Mouse (Mus musculus) lung, postnatal 0 days (tissue): ENCODE data around the gene Dcaf7. TPM values are rescaled to one million over a fixed set of nuclear protein-coding genes. Genes with fewer than 3 reads are reported as not detected.

Experiments used
- ATAC-seq: fragments of 200-750 bp; cut with Nextera tagmentation; 2 replicates; pipeline ENCODE4 v1.8.0; 2017; ENCODE audit warnings: moderate library complexity
- DNase-seq: peaks from one replicate; pipeline ENCODE4 v3.0.0-alpha.2; 2016; ENCODE audit warnings: low spot score
- H3K27ac ChIP-seq: fragments of 300-500 bp; sonication (generic); 2 replicates; pipeline ENCODE4 v1.5.1; 2014; ENCODE audit warnings: antibody characterized with exemption, mild to moderate bottlenecking, low read length, mixed read lengths
- H3K27me3 ChIP-seq: fragments of 300-500 bp; sonication (generic); replicated peaks from 2 replicates; pipeline ENCODE4 v1.6.1; 2014; ENCODE audit warnings: low read length, mixed read lengths; ENCODE audit not compliant: insufficient read depth
- H3K36me3 ChIP-seq: fragments of 300-500 bp; sonication (generic); 2 replicates; pipeline ENCODE4 v1.6.1; 2014; ENCODE audit warnings: low read length, mixed read lengths; ENCODE audit not compliant: insufficient read depth
- H3K4me1 ChIP-seq: fragments of 300-500 bp; sonication (generic); 2 replicates; pipeline ENCODE4 v1.6.1; 2014; ENCODE audit warnings: antibody characterized with exemption, low read depth, low read length, mixed read lengths; ENCODE audit not compliant: insufficient read depth
- H3K4me2 ChIP-seq: fragments of 300-500 bp; sonication (generic); replicated peaks from 2 replicates; pipeline ENCODE4 v1.6.1; 2014; ENCODE audit warnings: low read depth, mild to moderate bottlenecking, low read length, moderate library complexity, mixed read lengths
- H3K4me3 ChIP-seq: fragments of 300-500 bp; sonication (generic); 2 replicates; pipeline ENCODE4 v1.5.1; 2014; ENCODE audit warnings: low read depth, low read length
- H3K9ac ChIP-seq: fragments of 300-500 bp; sonication (generic); replicated peaks from 2 replicates; pipeline ENCODE4 v1.6.1; 2014; ENCODE audit warnings: low read depth, mild to moderate bottlenecking
- H3K9me3 ChIP-seq: fragments of 300-500 bp; sonication (generic); 2 replicates; pipeline ENCODE4 v1.6.1; 2016; ENCODE audit warnings: low read length, mixed read lengths
- CTCF ChIP-seq: IDR thresholded peaks from 2 replicates; pipeline ENCODE4 v1.5.1; 2016; ENCODE audit warnings: antibody characterized with exemption, mild to moderate bottlenecking
- EP300 ChIP-seq: IDR thresholded peaks from 2 replicates; pipeline ENCODE4 v1.6.1; 2016; ENCODE audit warnings: antibody characterized with exemption, mild to moderate bottlenecking, control low read depth
- WGBS: fragments of 180-500 bp; shearing (Covaris S2); extraction: QIAGEN DNeasy Blood & Tissue Kit; methylation state at CpG from one replicate; pipeline ENCODE4 v1.1.7; 2014; 5-methylcytosine and 5-hydroxymethylcytosine counted together
- polyA plus RNA-seq: library from polyadenylated mRNA; unstranded; fragments of >200 nt; fragmentation: Nextera tagmentation; extraction: Ambion mirVana; gene quantifications from 2 replicates; pipeline ENCODE4 v1.2.1, GENCODE M21; 2015

The Dcaf7 gene
- polyA plus RNA-seq, 1 experiment from 2014 or later = 26.6 TPM

DNA sequence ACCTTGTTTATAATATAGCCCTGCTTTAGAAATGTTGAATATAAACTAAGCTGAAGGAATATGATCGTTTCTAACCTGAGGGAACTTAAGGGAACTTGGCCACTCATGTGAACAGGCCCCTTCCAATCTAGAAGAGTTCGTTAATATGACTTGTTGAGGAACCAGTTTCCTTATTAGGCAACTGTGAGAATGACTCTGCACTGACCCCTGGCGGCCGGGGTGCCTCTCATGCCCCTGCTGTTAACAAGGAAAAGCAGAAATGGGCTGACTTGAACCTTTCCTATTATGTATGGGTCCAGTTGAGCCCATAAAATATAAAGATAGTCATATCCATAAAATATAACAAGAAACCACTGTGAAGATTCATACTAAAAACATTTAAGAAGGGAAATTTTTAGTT lies 39.6 kb downstream of the Dcaf7 start:
- Histone ChIP-seq H3K4me3 (no peak overlapping the region), H3K27me3 (no peaks in the 10 kb centered on the region), H3K9ac (no peak overlapping the region), H3K4me1 (no peaks in the 10 kb centered on the region), H3K36me3 (0 out of 2 replicates have a peak, but pooled peaks cover 4% of the 10 kb centered on the region), H3K4me2 (no peak overlapping the region), H3K9me3 (no peaks in the 10 kb centered on the region), H3K27ac (no peak overlapping the region)
- TF ChIP-seq CTCF (peak; percentile 89), EP300 (no peak)
- peak; percentile 65; the same call in 1 of the 2 replicates for ATAC-seq
- WGBS = under 1% methylated on average over 4 of the region's 4 CpGs
- DNase-seq = peak; percentile 91

DNA sequence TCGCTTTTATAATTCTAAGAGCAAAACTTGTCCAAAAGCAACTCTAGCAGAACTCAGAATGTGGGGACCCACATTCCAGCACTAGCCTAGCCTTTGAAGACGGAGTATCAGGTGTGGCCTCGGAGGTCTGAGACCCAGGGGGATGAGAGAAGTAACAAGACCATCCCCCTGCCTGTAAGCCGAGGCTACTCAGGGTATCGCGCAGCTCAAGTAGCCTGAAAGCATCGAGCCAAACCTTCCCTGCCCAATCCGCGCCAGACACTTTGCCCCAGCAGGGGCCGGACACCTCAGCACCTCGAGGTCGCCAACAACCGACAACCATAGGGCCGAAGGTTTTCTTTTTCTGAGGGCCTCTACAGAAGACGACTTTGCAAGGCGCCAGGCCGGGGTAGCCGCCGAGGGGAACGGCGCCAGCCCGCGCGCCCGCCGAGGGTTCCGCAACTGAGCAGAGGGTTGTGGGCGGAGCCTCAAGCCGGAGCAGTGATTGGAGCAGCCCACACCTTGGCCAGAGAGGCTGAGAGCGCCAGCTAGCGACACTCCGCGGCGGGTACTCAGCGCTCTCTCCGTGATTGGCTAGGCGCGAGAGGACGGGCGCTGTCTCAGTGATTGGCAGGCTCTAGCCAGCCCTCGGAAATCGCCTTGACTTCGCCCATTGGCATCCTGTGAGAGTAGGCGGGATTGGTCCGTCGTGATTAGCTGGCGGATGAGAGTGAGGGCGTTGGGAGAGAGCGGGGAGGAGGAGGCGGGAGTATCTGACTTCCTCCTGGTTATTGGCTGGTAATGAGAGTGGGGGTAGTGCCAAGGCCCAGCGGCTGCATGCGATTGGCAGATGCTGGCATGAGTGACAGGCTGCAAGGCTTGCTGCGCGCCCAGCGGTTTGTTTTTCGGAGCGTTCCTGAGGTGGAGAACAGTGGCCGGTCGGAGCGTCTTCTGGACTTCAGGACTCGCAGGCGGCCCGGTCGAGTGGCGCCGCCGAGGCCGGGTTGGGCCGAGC lies 47.3 kb downstream of the Dcaf7 start, which contains the start of gene Map3k3:
Gene Map3k3, plus strand, starts transcription at position 906 of the 994 bp plus-strand sequence.
- TF ChIP-seq CTCF = peak; percentile 74
- TF ChIP-seq EP300 = 0 out of 2 replicates have a peak, but pooled peaks have one; percentile 14
- Histone ChIP-seq H3K9me3 (no peaks in the 10 kb centered on the region), H3K36me3 (no peaks in the 10 kb centered on the region), H3K4me2 (peak within 1 kb of the TSS; percentile 77), H3K4me1 (peaks cover 8% of the 10 kb centered on the region; the same call in 1 of the 2 replicates), H3K4me3 (peak within 1 kb of the TSS; percentile 97), H3K27ac (peak within 1 kb of the TSS; percentile 99), H3K9ac (peak within 1 kb of the TSS; percentile 96), H3K27me3 (no peaks in the 10 kb centered on the region)
- ATAC-seq (peak; percentile 97), DNase-seq (peak; percentile 100)
- WGBS = under 1% methylated on average over 69 of the region's 69 CpGs

DNA sequence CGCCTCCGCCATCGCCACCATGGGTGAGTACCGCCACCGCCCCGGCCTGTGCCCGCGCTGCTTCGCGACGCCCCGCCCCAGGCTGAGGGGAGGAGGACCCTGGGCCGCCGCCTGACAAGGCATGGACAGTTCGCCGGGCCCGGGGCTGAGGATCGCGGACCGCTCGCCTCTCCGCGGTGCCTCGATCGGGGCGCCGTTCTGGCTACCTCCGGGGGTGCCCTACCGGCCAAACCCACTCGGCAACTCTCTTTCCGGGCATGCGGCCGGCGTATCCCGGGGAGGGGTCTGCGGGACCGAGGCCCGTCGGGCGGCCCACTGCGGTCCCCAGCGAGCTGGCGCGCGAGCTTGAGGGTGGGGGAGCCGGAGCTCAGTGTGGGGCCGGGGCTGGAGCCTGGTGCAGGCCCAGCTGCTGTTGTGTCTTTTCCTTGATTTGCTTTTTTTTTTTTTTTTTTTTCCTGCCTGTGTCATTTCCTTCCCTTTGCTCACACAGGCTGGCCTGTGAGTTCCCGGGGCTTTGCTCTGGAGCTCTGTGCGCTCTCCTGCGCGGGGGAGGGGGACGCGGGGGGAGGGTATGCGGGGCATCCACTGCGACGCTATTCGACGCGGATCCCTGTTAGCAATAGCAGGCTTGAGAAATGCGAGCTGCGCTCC lies 48.4 kb downstream of the Dcaf7 start:
- peak overlapping the region; percentile 99 for H3K27ac ChIP-seq
- H3K27me3 ChIP-seq = no peaks in the 10 kb centered on the region
- ATAC-seq (peak; percentile 66), DNase-seq (peak; percentile 86)
- H3K4me2 ChIP-seq = peak overlapping the region; percentile 55
- H3K4me3 ChIP-seq = peak overlapping the region; percentile 97
- H3K36me3 ChIP-seq = no peaks in the 10 kb centered on the region
- peaks cover 9% of the 10 kb centered on the region; the same call in 1 of the 2 replicates for H3K4me1 ChIP-seq
- peak overlapping the region; percentile 96 for H3K9ac ChIP-seq
- TF ChIP-seq CTCF = no peak; the same call in 1 of the 2 replicates
- TF ChIP-seq EP300 = 0 out of 2 replicates have a peak, but pooled peaks have one; percentile 15
- WGBS = under 1% methylated on average over 59 of the region's 61 CpGs
- no peaks in the 10 kb centered on the region for H3K9me3 ChIP-seq

DNA sequence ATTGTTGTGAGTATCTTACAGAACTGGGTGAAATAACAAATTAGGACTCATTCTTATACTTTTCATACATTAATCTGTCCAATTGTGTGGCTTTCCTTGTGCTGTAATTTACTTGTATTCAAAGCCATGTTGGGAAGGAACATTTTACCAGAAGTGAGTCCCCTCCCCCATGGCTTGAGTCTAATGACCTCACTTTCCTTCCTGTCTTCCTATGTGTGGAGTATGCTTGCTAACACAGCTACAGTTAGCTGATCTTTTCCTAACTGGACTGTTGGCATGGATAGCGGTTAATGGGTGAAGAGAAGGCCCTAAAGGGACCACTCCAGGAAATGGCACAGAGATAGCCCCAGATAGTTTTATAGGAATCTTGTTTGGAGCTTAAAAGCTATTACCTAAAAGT lies 61.6 kb downstream of the Dcaf7 start:
- Histone ChIP-seq H3K27ac (peak overlapping the region; percentile 55), H3K9me3 (no peaks in the 10 kb centered on the region), H3K4me2 (0 out of 2 replicates have a peak overlapping the region, but pooled peaks have one; percentile 14), H3K27me3 (no peaks in the 10 kb centered on the region), H3K9ac (no peak overlapping the region), H3K4me1 (no peaks in the 10 kb centered on the region), H3K4me3 (no peak overlapping the region), H3K36me3 (no peaks in the 10 kb centered on the region)
- ATAC-seq = peak; percentile 63
- TF ChIP-seq CTCF = no peak
- peak; percentile 27; the same call in 1 of the 2 replicates for TF ChIP-seq EP300
- WGBS = 59% methylated on average over 1 of the region's 1 CpGs
- peak; percentile 38 for DNase-seq

DNA sequence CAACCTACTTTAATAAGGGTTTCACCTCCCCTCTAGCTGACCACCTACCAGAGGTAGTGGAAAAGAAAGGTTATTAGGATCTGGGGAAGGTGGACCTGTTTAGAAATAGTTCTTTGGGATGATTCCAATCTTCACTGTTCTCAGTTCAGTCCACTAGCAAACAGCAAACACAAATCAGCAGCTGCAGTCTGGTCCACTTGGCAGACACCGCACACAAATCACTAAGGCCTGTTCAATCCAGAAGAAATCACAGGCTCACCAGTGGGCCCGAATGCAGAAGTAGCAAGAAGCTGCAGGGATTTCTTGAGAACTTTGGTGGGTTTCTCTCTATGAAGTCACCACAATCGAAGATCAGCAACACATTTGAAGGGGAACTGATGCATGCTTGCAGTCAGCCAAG lies 66.2 kb downstream of the Dcaf7 start:
- H3K9me3 ChIP-seq = no peaks in the 10 kb centered on the region
- H3K4me3 ChIP-seq = no peak overlapping the region
- no peaks in the 10 kb centered on the region for H3K27me3 ChIP-seq
- no peaks in the 10 kb centered on the region for H3K36me3 ChIP-seq
- no peak for ATAC-seq
- TF ChIP-seq CTCF (no peak), EP300 (no peak)
- H3K27ac ChIP-seq = no peak overlapping the region
- no peaks in the 10 kb centered on the region for H3K4me1 ChIP-seq
- WGBS = 76% methylated on average over 3 of the region's 3 CpGs
- H3K4me2 ChIP-seq = no peak overlapping the region
- no peak for DNase-seq
- H3K9ac ChIP-seq = no peak overlapping the region

DNA sequence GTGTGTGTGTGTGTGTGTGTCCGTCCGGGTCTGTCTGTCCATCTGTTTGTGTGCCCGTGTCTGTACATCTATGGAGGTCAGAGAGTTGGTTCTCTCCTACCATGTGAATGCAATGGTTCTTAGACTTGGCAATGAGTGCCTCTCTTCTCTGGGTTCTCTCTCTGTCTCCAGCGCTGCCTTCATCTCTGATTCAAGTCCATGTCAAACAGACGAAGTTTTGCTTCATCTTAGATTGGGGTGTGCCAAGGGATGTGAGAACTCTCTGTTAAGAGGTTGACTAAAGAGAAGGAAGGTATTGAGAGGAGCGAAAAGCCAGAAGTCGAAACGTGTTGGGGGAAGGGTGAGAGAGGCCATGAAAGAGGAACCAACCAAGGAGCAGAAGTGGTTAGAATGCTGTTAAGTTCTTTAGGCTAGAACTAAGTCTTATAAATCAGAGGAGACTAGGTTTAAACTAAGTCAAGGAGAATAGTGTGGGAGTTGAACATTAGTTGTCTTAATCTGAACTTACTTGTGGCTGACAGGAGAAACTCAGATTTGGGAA lies 69.4 kb downstream of the Dcaf7 start:
- Histone ChIP-seq H3K27me3 (no peaks in the 10 kb centered on the region), H3K4me1 (no peaks in the 10 kb centered on the region), H3K4me2 (no peak overlapping the region), H3K36me3 (no peaks in the 10 kb centered on the region), H3K9ac (no peak overlapping the region), H3K27ac (no peak overlapping the region), H3K9me3 (no peaks in the 10 kb centered on the region), H3K4me3 (no peak overlapping the region)
- ATAC-seq (no peak), DNase-seq (peak; percentile 50)
- WGBS = 70% methylated on average over 8 of the region's 8 CpGs
- TF ChIP-seq CTCF = no peak
- TF ChIP-seq EP300 = no peak

Other genes starting within 250 kb of the Dcaf7 start
- gene Cyb561, start 83.5 kb upstream of the Dcaf7 start, polyA plus RNA-seq = 70.5 and 72.2 TPM in 2 replicates
- 73.6 and 74.6 TPM in 2 replicates for gene Ace, start 68.9 kb upstream of the Dcaf7 start, polyA plus RNA-seq
- 2.0 and 2.1 TPM in 2 replicates for gene Ace3, start 42.2 kb upstream of the Dcaf7 start, polyA plus RNA-seq
- 0.14 and 0.32 TPM in 2 replicates for gene Kcnh6, start 28.7 kb upstream of the Dcaf7 start, polyA plus RNA-seq
- gene Taco1, start 29.2 kb downstream of the Dcaf7 start, polyA plus RNA-seq = 5.1 and 5.7 TPM in 2 replicates
- 25.3 and 26.0 TPM in 2 replicates for gene Map3k3, start 47.7 kb downstream of the Dcaf7 start, polyA plus RNA-seq
- gene Gm10840, start 124.0 kb downstream of the Dcaf7 start, polyA plus RNA-seq = not detected in 2 replicates
- gene Limd2, start 124.0 kb downstream of the Dcaf7 start, polyA plus RNA-seq = 225 and 226 TPM in 2 replicates
- 14.9 and 15.4 TPM in 2 replicates for gene Strada, start 165.3 kb downstream of the Dcaf7 start, polyA plus RNA-seq
- 67.7 and 71.1 TPM in 2 replicates for gene Ccdc47, start 179.5 kb downstream of the Dcaf7 start, polyA plus RNA-seq
- gene Ddx42, start 180.1 kb downstream of the Dcaf7 start, polyA plus RNA-seq = 35.3 and 38.4 TPM in 2 replicates
- 18.7 and 19.0 TPM in 2 replicates for gene Ftsj3, start 219.2 kb downstream of the Dcaf7 start, polyA plus RNA-seq
- 150 and 153 TPM in 2 replicates for gene Psmc5, start 219.3 kb downstream of the Dcaf7 start, polyA plus RNA-seq
- gene Smarcd2, start 236.1 kb downstream of the Dcaf7 start, polyA plus RNA-seq = 46.9 and 55.5 TPM in 2 replicates
- 0.06 and 0.07 TPM in 2 replicates for gene Tcam1, start 239.8 kb downstream of the Dcaf7 start, polyA plus RNA-seq